Mouse (Mus musculus) C2C12 (cell line): Measurements from ENCODE around the gene Hcn3. TPM values are rescaled to one million over a fixed set of nuclear protein-coding genes. Genes with fewer than 3 reads are reported as not detected.

Experiments
- H3K27me3 ChIP-seq: one replicate; pipeline ENCODE4 v1.6.1; 2011; ENCODE audit not compliant: control insufficient read depth, insufficient read depth, insufficient read length
- H3K36me3 ChIP-seq: one replicate; pipeline ENCODE4 v1.6.1; 2011; ENCODE audit not compliant: control insufficient read depth, insufficient read depth
- H3K4me3 ChIP-seq: one replicate; pipeline ENCODE4 v1.5.1; 2011; ENCODE audit warnings: mild to moderate bottlenecking, control low read depth; ENCODE audit not compliant: poor library complexity, insufficient read depth, severe bottlenecking
- H3K79me2 ChIP-seq: one replicate; pipeline ENCODE4 v1.6.1; 2011; ENCODE audit not compliant: control insufficient read depth, insufficient read depth
- H3K79me3 ChIP-seq: one replicate; pipeline ENCODE4 v1.6.1; 2011; ENCODE audit warnings: low read depth, control low read depth
- H3ac ChIP-seq: one replicate; pipeline ENCODE3; 2011; ENCODE audit warnings: low read depth; ENCODE audit not compliant: control insufficient read depth, insufficient read length
- CEBPB ChIP-seq: IDR thresholded peaks from one replicate; pipeline ENCODE4 v1.6.1; 2011; ENCODE audit warnings: low read depth, mild to moderate bottlenecking, control low read depth, moderate library complexity
- CTCF ChIP-seq: IDR thresholded peaks from one replicate; pipeline ENCODE4 v1.5.1; 2011; ENCODE audit not compliant: control insufficient read depth, insufficient read depth, insufficient read length
- FOSL1 ChIP-seq: IDR thresholded peaks from one replicate; pipeline ENCODE4 v1.8.0; 2011; ENCODE audit warnings: mild to moderate bottlenecking, low read length; ENCODE audit not compliant: poor library complexity, insufficient read depth, severe bottlenecking
- MAX ChIP-seq: IDR thresholded peaks from one replicate; pipeline ENCODE4 v1.6.1; 2011; ENCODE audit warnings: mild to moderate bottlenecking, control low read depth
- MYOD1 ChIP-seq: IDR thresholded peaks from one replicate; pipeline ENCODE4 v1.6.1; 2011; ENCODE audit warnings: low read depth; ENCODE audit not compliant: control insufficient read depth, insufficient read length
- MYOG ChIP-seq: IDR thresholded peaks from one replicate; pipeline ENCODE4 v1.6.1; 2011; ENCODE audit not compliant: control insufficient read depth, insufficient read length; ENCODE audit errors: extremely low read depth
- USF1 ChIP-seq: IDR thresholded peaks from one replicate; pipeline ENCODE4 v1.6.1; 2011; ENCODE audit warnings: low read depth, mild to moderate bottlenecking, control low read depth, moderate library complexity
- polyA plus RNA-seq: library from polyadenylated mRNA; unstranded; fragments of >200 nt; fragmentation: generic; extraction: Trizol; gene quantifications from one replicate; pipeline ENCODE4 v1.2.1, GENCODE M21; 2012; ENCODE audit warnings: missing spikeins

The Hcn3 gene
- polyA plus RNA-seq, 1 experiment = 0.15 TPM

DNA sequence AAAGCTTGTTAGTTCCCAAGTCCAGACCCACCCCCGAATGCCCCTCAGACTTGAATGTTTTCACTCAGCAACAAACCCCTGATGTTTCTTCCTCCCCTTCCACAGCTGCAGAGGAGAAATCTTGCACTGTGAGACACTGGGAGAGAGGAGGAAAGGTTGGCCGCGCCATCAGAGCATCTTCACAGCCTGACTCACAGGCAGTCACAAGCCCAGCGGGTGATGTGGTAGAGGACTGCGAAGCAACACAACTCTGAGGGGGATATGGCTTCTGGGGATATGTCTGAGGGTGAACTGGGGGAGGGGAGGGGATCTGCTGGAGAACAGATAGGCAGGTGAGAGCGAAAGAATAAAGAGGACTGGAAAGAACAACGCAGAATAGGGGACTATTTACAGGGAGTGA lies 1.3 kb downstream of the Hcn3 start:
- TF ChIP-seq CEBPB (no peak), MAX (no peak), MYOD1 (no peak), CTCF (no peak), FOSL1 (no peak), MYOG (no peak), USF1 (no peak)
- Histone ChIP-seq H3K4me3 (no peak overlapping the region), H3ac (no peak overlapping the region), H3K36me3 (no peaks in the 10 kb centered on the region), H3K79me3 (no peaks in the 10 kb centered on the region), H3K27me3 (peaks cover 34% of the 10 kb centered on the region), H3K79me2 (no peaks in the 10 kb centered on the region)

- TF ChIP-seq MAX = no peak
- no peak for TF ChIP-seq MYOG
- no peak for TF ChIP-seq CTCF
- no peak for TF ChIP-seq MYOD1
- no peak for TF ChIP-seq FOSL1
- no peak for TF ChIP-seq CEBPB
- H3K79me2 ChIP-seq = no peaks in the 10 kb centered on the region
- no peaks in the 10 kb centered on the region for H3K36me3 ChIP-seq
- H3ac ChIP-seq = no peak overlapping the region
- H3K4me3 ChIP-seq = no peak overlapping the region
- peaks cover 40% of the 10 kb centered on the region for H3K27me3 ChIP-seq
- no peaks in the 10 kb centered on the region for H3K79me3 ChIP-seq
Measured at GRCm38 (mm10) chr3:89156951-89157350, 3.0 kb downstream of the Hcn3 start.

- Histone ChIP-seq H3K79me3 (no peaks in the 10 kb centered on the region), H3K27me3 (peaks cover 63% of the 10 kb centered on the region), H3K79me2 (no peaks in the 10 kb centered on the region), H3K4me3 (no peak overlapping the region), H3ac (no peak overlapping the region), H3K36me3 (no peaks in the 10 kb centered on the region)
- TF ChIP-seq MAX (no peak), USF1 (no peak), CEBPB (no peak), MYOD1 (no peak), CTCF (no peak), MYOG (no peak), FOSL1 (no peak)
Measured at GRCm38 (mm10) chr3:89152084-89152835, 7.7 kb downstream of the Hcn3 start.

GRCm38 (mm10) chr3:89148567-89148966 lies 11.4 kb downstream of the Hcn3 start:
- H3K36me3 ChIP-seq = no peaks in the 10 kb centered on the region
- H3K79me2 ChIP-seq = no peaks in the 10 kb centered on the region
- TF ChIP-seq CTCF (no peak), MYOD1 (no peak), MYOG (no peak), CEBPB (no peak)
- no peaks in the 10 kb centered on the region for H3K79me3 ChIP-seq
- no peak overlapping the region for H3K4me3 ChIP-seq
- peaks cover 71% of the 10 kb centered on the region for H3K27me3 ChIP-seq
- no peak overlapping the region for H3ac ChIP-seq

DNA sequence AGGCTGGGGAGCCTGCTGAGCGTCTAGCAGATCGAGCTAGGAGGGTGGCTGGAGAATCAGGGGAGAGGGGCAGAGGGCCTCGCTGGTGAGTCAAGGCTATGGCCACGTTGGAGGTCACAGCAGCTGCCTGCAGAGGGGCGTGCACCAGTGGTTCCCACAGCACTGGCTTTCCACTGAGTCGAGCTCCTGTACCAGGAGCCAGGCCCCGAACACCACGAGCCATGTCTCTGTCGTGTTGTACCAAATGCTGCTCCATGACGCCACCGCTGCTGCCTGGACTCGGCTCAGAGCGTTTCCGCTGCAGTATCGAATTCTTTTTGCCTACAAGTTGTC lies 12.1 kb downstream of the Hcn3 start:
- H3K36me3 ChIP-seq = no peaks in the 10 kb centered on the region
- no peaks in the 10 kb centered on the region for H3K79me3 ChIP-seq
- TF ChIP-seq USF1 = no peak
- TF ChIP-seq CEBPB = no peak
- TF ChIP-seq MYOD1 = no peak
- no peak for TF ChIP-seq MAX
- TF ChIP-seq FOSL1 = no peak
- no peak for TF ChIP-seq MYOG
- no peak for TF ChIP-seq CTCF
- no peaks in the 10 kb centered on the region for H3K79me2 ChIP-seq
- H3K4me3 ChIP-seq = no peak overlapping the region
- H3K27me3 ChIP-seq = peaks cover 77% of the 10 kb centered on the region
- H3ac ChIP-seq = no peak overlapping the region
